Mouse (Mus musculus): ENCODE data around the gene Col12a1. TPM values are rescaled to one million over a fixed set of nuclear protein-coding genes. Genes with fewer than 3 reads are reported as not detected.
A peak's percentile ranks its signal among the peaks of the same experiment; 100 is the strongest.

The Col12a1 gene
- 3.9 and 14.5 TPM in 2 replicates for total RNA-seq (2012; rRNA removed)

DNA sequence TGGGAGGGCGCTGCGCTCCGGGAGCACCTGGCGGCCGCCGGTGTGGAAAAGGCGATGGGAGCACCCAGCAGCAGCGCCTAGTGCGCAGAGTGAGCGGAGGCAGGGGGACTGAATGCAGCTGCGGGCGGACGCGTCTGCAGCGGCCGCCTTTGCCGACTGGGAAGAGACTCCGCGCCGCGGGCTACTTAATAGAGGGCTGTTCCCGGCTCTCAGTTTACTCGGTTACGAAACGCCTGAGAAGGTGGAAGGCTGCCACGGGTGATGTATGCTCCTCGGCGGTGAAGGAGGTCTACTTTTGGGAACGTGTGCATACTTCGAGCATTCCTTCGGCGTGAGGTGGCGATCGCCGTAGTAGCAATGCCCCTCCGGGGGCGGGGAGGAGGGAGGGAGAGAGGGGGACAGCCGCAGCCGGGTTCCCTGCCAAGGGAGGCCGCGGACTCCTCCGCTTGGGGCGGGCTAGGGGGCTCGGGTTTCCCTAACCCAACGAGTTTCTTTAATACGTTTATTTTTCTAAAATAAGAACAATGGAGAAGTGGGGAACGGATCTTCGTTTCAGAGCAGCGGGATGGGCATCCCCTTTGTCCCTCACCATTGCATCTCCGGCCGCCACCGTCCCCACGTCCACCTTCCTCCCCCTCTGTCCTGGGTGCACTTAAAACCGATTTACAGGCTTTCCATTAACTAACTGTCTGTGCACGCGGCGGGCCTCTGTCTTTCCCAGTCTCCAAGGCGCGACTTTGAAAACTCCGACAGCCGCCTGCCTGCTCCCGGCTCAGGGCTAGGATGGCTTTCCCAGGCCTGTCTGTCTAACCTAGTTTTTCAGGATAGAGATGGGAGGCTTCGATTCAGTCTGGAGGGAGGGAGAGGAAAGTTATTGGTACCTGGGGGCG lies at the start of gene Col12a1:
Gene Col12a1 (minus strand): TSS at position 351 of the 890 bp plus-strand sequence.
- no peaks in the 10 kb centered on the region for H3K4me1 ChIP-seq (ENCODE audit: control insufficient read depth in 2 of 2, insufficient read depth in 2 of 2, low read length in 2 of 2, poor library complexity in 1 of 2)
- in situ Hi-C loops (cut with MboI; ENCODE audit: low sequenced_read_pairs in 2 of 2, unreplicated experiment in 2 of 2) = loop anchor here (5.0 to 25.0 kb wide), 3 partner anchors 671 to 946 kb away; no protein-coding TSS in a partner anchor
- H3K9ac ChIP-seq (ENCODE audit: insufficient read depth, low read depth, low read length, poor library complexity, severe bottlenecking) = 0 out of 2 replicates have a peak within 1 kb of the TSS, but pooled peaks have one; percentile 32
- no peak for DNase-seq (ENCODE audit: low read depth, low spot score)
- H3K27ac ChIP-seq (ENCODE audit: insufficient read depth, low read depth, low read length, poor library complexity, severe bottlenecking) = no peak within 1 kb of the TSS
- H3K36me3 ChIP-seq (ENCODE audit: control insufficient read depth, insufficient read depth, low read length, poor library complexity, severe bottlenecking) = no peaks in the 10 kb centered on the region
- H3K9me3 ChIP-seq (ENCODE audit: control insufficient read depth, insufficient read depth, low read depth, low read length) = no peaks in the 10 kb centered on the region
- no peak for TF ChIP-seq ZC3H11A (IDR thresholded peaks at IDR 0.05; ENCODE audit: borderline replicate concordance, low read depth, low read length)
- no peak for TF ChIP-seq CHD2 (IDR thresholded peaks at IDR 0.05; ENCODE audit: low read depth, low read length)
- TF ChIP-seq HCFC1 (IDR thresholded peaks at IDR 0.05; ENCODE audit: borderline replicate concordance, insufficient read depth, low read length) = no peak
- TF ChIP-seq MAFK (IDR thresholded peaks at IDR 0.05; ENCODE audit: insufficient read depth, low read depth, low read length) = no peak
- no peak for TF ChIP-seq ZNF384 (IDR thresholded peaks at IDR 0.05; ENCODE audit: low read depth, low read length)
- peak within 1 kb of the TSS; percentile 59 to 65 for H3K4me3 ChIP-seq (ENCODE audit: insufficient read depth in 1 of 2, low read depth in 1 of 2, low read length in 2 of 2, poor library complexity in 1 of 2, severe bottlenecking in 1 of 2)

DNA sequence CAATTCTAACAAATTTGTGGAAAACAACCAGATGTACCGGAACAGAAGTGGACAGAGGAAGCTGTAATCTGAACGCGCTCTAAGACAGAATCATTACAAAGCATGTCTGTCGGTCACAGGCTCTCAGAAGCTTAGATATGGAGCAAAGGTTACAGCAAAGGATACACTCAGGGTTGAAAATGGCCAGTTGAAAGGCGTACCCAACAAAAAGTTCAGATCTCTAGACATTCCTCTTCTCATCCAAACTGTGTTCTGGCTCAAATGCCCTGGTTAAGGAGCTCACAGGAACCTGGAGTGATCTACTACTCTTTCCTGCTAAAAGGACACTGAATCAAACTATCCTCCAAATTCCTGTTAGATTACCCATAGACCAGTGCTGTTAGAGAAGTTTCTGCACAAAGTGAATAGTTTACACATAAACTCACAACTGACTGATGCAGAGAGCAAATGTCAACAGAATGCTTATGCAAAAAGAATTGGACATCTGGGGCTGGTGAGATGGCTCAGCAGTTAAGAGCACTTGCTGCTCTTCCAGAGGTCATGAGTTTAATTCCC lies 48.4 kb upstream of the Col12a1 start:
- H3K27ac ChIP-seq (ENCODE audit: insufficient read depth, low read depth, low read length, poor library complexity, severe bottlenecking) = no peak overlapping the region
- no peak for DNase-seq (ENCODE audit: low read depth, low spot score)
- in situ Hi-C loops (cut with MboI; ENCODE audit: low sequenced_read_pairs in 2 of 2, unreplicated experiment in 2 of 2) = no loop called here
- H3K9ac ChIP-seq (ENCODE audit: insufficient read depth, low read depth, low read length, poor library complexity, severe bottlenecking) = no peak overlapping the region
- H3K36me3 ChIP-seq (ENCODE audit: control insufficient read depth, insufficient read depth, low read length, poor library complexity, severe bottlenecking) = no peaks in the 10 kb centered on the region
- no peaks in the 10 kb centered on the region for H3K9me3 ChIP-seq (ENCODE audit: control insufficient read depth, insufficient read depth, low read depth, low read length)
- no peak for TF ChIP-seq ZC3H11A (IDR thresholded peaks at IDR 0.05; ENCODE audit: borderline replicate concordance, low read depth, low read length)
- no peak for TF ChIP-seq MAFK (IDR thresholded peaks at IDR 0.05; ENCODE audit: insufficient read depth, low read depth, low read length)
- no peak for TF ChIP-seq CHD2 (IDR thresholded peaks at IDR 0.05; ENCODE audit: low read depth, low read length)
- no peak for TF ChIP-seq ZNF384 (IDR thresholded peaks at IDR 0.05; ENCODE audit: low read depth, low read length)
- TF ChIP-seq HCFC1 (IDR thresholded peaks at IDR 0.05; ENCODE audit: borderline replicate concordance, insufficient read depth, low read length) = no peak
- H3K4me1 ChIP-seq (ENCODE audit: control insufficient read depth in 2 of 2, insufficient read depth in 2 of 2, low read length in 2 of 2, poor library complexity in 1 of 2) = no peaks in the 10 kb centered on the region
- no peak overlapping the region for H3K4me3 ChIP-seq (ENCODE audit: insufficient read depth in 1 of 2, low read depth in 1 of 2, low read length in 2 of 2, poor library complexity in 1 of 2, severe bottlenecking in 1 of 2)

DNA sequence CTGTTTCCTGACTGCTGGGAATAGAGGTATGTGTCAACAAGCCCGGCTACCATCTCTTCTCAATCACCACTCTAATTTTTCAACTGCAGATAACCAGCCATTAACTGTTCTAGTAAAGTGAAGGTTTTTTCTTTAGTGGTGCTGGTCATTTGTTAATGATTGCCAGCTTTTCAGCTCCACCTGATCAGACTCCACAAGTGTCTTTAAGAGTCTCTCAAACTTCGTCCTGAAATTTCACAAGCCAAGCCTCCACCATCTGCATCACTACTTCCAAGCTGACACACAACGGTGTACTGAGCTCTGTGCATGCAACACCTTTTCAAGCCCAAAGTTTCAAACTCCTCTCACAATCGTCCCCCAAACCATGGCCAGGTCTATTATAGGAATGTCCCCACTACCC lies 46.7 kb upstream of the Col12a1 start:
- in situ Hi-C loops (cut with MboI; ENCODE audit: low sequenced_read_pairs in 2 of 2, unreplicated experiment in 2 of 2) = no loop called here
- H3K9ac ChIP-seq (ENCODE audit: insufficient read depth, low read depth, low read length, poor library complexity, severe bottlenecking) = no peak overlapping the region
- no peak overlapping the region for H3K4me3 ChIP-seq (ENCODE audit: insufficient read depth in 1 of 2, low read depth in 1 of 2, low read length in 2 of 2, poor library complexity in 1 of 2, severe bottlenecking in 1 of 2)
- no peak for DNase-seq (ENCODE audit: low read depth, low spot score)
- H3K36me3 ChIP-seq (ENCODE audit: control insufficient read depth, insufficient read depth, low read length, poor library complexity, severe bottlenecking) = no peaks in the 10 kb centered on the region
- H3K9me3 ChIP-seq (ENCODE audit: control insufficient read depth, insufficient read depth, low read depth, low read length) = no peaks in the 10 kb centered on the region
- TF ChIP-seq ZC3H11A (IDR thresholded peaks at IDR 0.05; ENCODE audit: borderline replicate concordance, low read depth, low read length) (no peak), HCFC1 (IDR thresholded peaks at IDR 0.05; ENCODE audit: borderline replicate concordance, insufficient read depth, low read length) (no peak), CHD2 (IDR thresholded peaks at IDR 0.05; ENCODE audit: low read depth, low read length) (no peak), MAFK (IDR thresholded peaks at IDR 0.05; ENCODE audit: insufficient read depth, low read depth, low read length) (no peak)
- H3K27ac ChIP-seq (ENCODE audit: insufficient read depth, low read depth, low read length, poor library complexity, severe bottlenecking) = no peak overlapping the region
- peaks cover 0 to 2% of the 10 kb centered on the region in 2 experiments; a peak in 1 of 4 replicates for H3K4me1 ChIP-seq (ENCODE audit: control insufficient read depth in 2 of 2, insufficient read depth in 2 of 2, low read length in 2 of 2, poor library complexity in 1 of 2)

DNA sequence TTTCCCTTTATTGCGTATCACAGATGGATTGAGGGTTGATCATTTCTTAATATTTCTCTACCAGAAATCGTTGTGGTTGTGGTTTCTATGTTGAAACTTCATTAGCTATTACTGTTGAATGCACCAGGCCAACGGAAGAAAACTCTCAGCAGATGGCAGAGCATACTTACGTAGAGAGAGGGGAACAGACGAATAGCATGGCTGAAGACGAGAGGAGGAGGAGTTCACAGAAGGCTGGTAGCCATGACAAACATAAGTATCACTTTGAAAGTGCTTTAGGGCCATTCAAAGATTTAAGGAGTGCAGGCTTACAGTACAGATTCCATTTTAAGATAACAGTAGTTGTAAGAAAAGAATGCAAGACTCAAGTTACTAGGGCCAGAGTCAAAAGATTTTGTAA lies 43.9 kb upstream of the Col12a1 start:
- TF ChIP-seq MAFK (IDR thresholded peaks at IDR 0.05; ENCODE audit: insufficient read depth, low read depth, low read length) = no peak
- no peak for TF ChIP-seq ZNF384 (IDR thresholded peaks at IDR 0.05; ENCODE audit: low read depth, low read length)
- TF ChIP-seq CHD2 (IDR thresholded peaks at IDR 0.05; ENCODE audit: low read depth, low read length) = no peak
- Histone ChIP-seq H3K36me3 (ENCODE audit: control insufficient read depth, insufficient read depth, low read length, poor library complexity, severe bottlenecking) (no peaks in the 10 kb centered on the region; the same call in 1 of the 2 replicates), H3K9me3 (ENCODE audit: control insufficient read depth, insufficient read depth, low read depth, low read length) (no peaks in the 10 kb centered on the region), H3K27ac (ENCODE audit: insufficient read depth, low read depth, low read length, poor library complexity, severe bottlenecking) (no peak overlapping the region), H3K4me1 (ENCODE audit: control insufficient read depth in 2 of 2, insufficient read depth in 2 of 2, low read length in 2 of 2, poor library complexity in 1 of 2) (peaks cover 2 to 6% of the 10 kb centered on the region in 2 experiments; a peak in 2 of 4 replicates), H3K4me3 (ENCODE audit: insufficient read depth in 1 of 2, low read depth in 1 of 2, low read length in 2 of 2, poor library complexity in 1 of 2, severe bottlenecking in 1 of 2) (no peak overlapping the region), H3K9ac (ENCODE audit: insufficient read depth, low read depth, low read length, poor library complexity, severe bottlenecking) (no peak overlapping the region)
- in situ Hi-C loops (cut with MboI; ENCODE audit: low sequenced_read_pairs in 2 of 2, unreplicated experiment in 2 of 2) = no loop called here
- no peak for DNase-seq (ENCODE audit: low read depth, low spot score)
